Mouse (Mus musculus) c-Kit-negative CD71-positive TER-119-positive erythroid progenitor cells, embryonic 14.5 days (primary cell): ENCODE measurements at regions not wholly inside any gene's neighbourhood (a gene's known extent, or its start where the extent isn't known, plus 50 kb on each side); places are given as distances from the start of the nearest gene placed in this dataset.

Experiments used
- DNase-seq: peaks from one replicate; pipeline ENCODE4 v3.0.0-alpha.2; 2013; ENCODE audit warnings: low read depth, low spot score

- DNase-seq: no peak
Observed at GRCm38 (mm10) chr12:78098765-78099194, 95.3 kb upstream of the Gm6657 start.

GRCm38 (mm10) chr12:78099761-78100160 lies 94.3 kb upstream of the Gm6657 start:
- DNase-seq: no peak

- no peak for DNase-seq
Observed at GRCm38 (mm10) chr12:78100756-78101155, 93.3 kb upstream of the Gm6657 start.

- no peak for DNase-seq
Observed at GRCm38 (mm10) chr12:78109931-78110330, 84.1 kb upstream of the Gm6657 start.

- DNase-seq: no peak
Observed at GRCm38 (mm10) chr12:78118131-78118530, 75.9 kb upstream of the Gm6657 start.

- no peak for DNase-seq
Observed at GRCm38 (mm10) chr12:78119246-78119645, 74.8 kb upstream of the Gm6657 start.

GRCm38 (mm10) chr12:78119855-78120254 lies 74.2 kb upstream of the Gm6657 start:
- no peak for DNase-seq

GRCm38 (mm10) chr12:78129130-78129845 lies 64.8 kb upstream of the Gm6657 start:
- DNase-seq: no peak

- DNase-seq: no peak
Observed at GRCm38 (mm10) chr12:78132016-78132797, 61.8 kb upstream of the Gm6657 start.

- DNase-seq: no peak
Observed at GRCm38 (mm10) chr12:78133341-78133740, 60.7 kb upstream of the Gm6657 start.

- DNase-seq: no peak
Observed at GRCm38 (mm10) chr12:78133984-78134383, 60.1 kb upstream of the Gm6657 start.

GRCm38 (mm10) chr12:78137196-78137595 lies 56.8 kb upstream of the Gm6657 start:
- no peak for DNase-seq

- no peak for DNase-seq
Observed at GRCm38 (mm10) chr12:78138467-78138866, 55.6 kb upstream of the Gm6657 start.
